Mouse (Mus musculus): ENCODE data around the gene Btnl1.

The Btnl1 gene

DNA sequence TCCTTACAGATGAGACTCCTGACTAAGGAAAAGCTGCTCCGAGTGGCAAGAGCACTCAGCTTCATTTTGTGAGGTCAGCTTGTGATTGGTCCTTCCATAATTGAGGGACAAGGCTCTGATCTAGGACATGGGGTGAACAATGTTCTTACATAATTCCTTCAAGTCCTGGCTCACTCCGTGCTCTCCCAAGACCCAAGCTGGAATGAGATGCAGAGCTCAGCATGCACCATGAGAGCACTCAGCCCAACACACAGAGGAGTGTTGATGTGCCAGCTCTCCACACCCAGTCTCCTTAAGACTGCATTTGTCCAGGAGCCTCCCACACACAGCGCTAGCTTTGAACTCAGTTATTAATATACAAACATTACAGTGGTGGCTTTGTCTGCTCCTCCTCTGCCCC, 7.8 kb downstream of the Btnl1 start:
- in situ Hi-C loops (cut with MboI, MseI): no loop called here

DNA sequence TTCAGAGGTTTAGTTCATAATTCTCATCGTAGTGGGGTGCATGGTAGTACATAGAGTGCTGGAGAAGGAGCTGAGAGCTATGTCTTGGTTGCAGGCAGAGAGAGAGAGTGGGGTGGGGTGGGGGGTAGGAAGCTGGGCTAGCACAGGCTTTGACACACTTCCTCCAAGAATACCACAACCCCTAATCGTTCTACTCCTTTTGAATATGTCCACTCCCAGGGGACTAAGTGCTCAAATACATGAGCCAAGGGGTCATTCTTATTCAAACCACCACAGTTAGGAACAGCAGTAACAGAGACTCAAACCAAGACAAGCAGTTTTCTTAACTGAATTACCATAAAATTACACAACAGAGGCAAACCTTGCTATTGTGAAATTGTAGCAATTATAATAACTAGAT, 9.7 kb downstream of the Btnl1 start:
- in situ Hi-C loops (cut with MboI, MseI): no loop called here

DNA sequence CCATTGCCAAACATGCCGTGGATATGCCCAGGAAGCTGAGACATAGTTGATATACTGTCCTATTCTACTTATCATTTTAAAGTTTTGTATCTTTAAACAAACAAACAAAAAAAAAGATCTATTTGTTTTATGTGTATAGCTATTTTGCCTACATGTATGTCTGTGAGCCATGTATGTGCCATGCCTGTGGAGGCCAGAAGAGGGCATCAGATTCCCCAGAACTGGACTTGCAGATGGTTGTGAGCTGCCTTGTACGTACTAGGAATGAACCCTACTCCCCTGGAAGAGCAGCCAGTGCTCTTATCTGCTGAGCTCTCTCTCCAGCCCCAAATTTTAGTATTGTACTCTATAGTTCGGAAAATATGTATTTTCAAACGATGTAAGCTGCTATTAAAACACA, 11.6 kb downstream of the Btnl1 start:
- in situ Hi-C loops (cut with MboI, MseI): no loop called here

DNA sequence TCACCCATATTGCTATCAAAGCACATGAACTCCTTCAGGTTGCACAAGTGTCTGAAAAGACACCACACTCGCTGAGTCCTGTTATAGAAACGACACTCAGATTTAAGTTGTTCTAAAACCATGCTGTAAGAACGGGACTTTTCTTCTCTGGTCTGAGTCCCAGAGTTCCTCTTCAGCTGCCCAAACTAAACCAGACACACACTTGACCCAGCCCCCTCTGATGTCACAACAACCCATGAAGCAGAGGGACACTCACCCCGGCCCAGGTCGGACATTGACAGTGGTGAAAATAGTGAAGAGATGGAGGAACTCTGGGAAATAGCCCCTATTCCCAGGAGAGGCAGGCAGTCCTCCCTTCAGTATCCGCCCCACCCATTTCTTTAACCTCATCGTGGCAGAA, 14.6 kb downstream of the Btnl1 start:
- in situ Hi-C loops (cut with MboI, MseI): loop anchor here in 1 of 2 experiments (10.0 kb wide), 1 partner anchor 823 kb away; no protein-coding TSS in a partner anchor

DNA sequence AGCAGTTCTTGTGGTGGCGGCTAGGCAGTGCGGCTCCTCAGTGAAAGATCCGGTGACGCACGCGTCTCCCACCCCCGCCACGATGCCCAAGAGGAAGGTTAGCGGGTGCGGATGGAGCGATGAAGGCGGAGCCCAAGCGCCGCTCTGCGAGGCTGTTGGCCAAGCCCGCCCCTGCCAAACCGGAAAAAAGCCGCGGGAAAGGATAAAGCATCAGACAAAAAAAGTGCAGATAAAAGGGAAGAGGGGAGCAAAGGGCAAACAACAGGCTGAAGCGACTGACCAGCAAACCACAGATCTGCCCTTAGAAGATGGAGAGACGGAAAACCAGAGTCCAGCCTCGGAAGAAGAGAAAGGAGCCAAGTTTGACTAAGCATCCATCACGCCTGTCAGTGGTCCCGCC, 15.4 kb downstream of the Btnl1 start:
- in situ Hi-C loops (cut with MboI, MseI): loop anchor here in 1 of 2 experiments (10.0 kb wide), 1 partner anchor 822 kb away; no protein-coding TSS in a partner anchor

DNA sequence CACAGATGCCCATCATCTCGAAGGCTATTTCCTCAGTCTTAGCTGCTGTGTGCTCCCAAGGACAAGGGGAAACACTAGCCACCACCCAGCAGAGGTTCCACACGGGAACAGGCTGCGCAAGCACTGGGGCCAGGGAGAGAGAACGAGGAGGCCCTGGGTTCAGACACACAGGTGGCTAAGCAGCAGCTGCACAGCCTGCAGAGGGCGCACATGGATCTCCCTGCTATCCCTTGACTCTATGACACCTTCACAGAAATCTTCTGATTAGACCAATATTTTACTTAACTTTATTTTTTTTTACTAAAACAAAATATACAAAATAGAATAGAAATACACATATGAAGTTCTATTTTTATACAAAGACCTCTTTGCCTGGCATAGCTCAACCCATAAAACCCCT, 20.4 kb downstream of the Btnl1 start:
- in situ Hi-C loops (cut with MboI, MseI): loop anchor here in 1 of 2 experiments (10.0 kb wide), 1 partner anchor 817 kb away; no protein-coding TSS in a partner anchor

DNA sequence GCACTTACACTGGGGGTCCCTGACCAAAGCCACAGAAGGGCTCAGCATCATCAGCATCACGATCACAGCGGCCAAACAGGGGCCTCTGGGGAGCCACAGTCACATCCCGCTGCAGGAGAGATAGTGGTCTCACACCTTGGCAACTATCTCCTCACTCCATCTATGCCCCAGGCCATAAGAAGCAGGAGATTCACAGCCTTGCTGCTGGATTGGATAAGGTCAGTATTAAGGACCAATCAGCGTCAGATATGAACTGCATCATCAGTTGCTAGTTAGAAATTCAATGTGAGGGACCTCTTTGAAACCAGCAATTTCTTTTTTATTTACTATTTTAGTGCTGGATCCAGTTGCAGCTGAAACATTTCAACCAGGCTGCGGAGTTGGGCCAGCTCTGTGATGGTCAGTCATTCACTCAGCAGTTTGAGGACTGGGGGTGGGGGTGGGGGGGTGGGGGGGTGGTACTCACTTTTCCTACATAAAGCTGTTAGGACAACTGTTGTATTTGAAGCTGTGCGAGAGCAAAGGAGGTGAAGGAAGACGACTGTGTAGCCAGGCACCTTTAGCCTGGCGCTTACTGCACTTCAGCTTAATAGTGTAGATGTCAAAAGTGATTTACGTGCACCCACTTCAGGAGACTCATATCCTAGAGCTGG, 21.3 kb downstream of the Btnl1 start:
- in situ Hi-C loops (cut with MboI, MseI): loop anchor here in 1 of 2 experiments (10.0 kb wide), 1 partner anchor 817 kb away; no protein-coding TSS in a partner anchor

DNA sequence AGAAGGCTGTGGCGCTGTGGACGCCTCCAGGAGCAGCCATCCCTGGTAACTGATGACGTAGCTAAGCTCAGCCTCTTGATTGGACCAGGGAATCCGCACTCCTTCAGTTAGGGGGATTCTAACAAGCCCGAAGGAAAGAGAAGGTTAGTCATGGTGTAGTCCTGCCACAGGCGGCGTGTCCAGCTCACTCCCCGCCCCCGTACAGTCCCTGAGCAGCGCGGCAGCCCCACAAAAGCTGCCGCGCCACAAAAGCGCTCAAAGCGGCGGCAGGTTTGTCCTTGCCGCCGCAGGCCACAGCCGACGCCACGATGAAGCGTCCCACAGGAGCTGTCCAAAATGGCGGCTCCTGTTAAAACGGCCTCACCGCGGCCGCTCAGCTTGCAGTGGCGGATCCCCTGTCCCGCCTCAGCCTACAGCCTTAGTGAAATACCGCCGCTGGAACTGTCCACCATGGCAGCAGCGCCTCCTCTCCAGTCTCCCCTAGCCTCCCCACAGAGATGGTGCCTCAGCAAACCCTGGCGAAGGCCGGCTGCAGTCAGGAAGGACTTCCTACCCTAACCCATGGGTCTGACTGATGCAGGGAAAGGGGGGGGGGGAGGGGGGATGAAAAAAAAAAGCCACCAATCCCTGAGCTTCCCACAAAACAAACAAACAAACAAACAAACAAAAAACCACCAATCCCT, 21.9 kb downstream of the Btnl1 start, which contains the start of gene BC051142:
Gene BC051142 (plus strand): TSS at position 110 of the 683 bp plus-strand sequence.
- in situ Hi-C loops (cut with MboI, MseI): loop anchor here in 1 of 2 experiments (10.0 kb wide), 1 partner anchor 816 kb away; no protein-coding TSS in a partner anchor

DNA sequence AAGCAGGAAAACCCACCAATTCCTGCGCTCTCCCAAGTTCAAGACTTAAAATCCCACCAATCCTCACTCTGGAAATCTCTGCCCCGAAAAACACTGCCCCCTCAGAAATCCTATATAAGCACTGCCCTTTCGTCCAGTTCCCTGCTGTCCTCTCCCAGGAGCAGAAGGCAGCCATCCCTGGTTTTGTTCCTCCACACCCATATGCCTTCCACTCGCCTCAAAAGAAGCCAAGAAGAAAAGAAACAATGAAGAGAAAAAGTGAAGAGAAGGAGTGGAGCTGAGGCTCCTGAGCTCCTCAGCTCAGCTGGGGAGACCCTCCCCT, 22.4 kb downstream of the Btnl1 start:
- in situ Hi-C loops (cut with MboI, MseI): loop anchor here in 1 of 2 experiments (10.0 kb wide), 1 partner anchor 815 kb away; no protein-coding TSS in a partner anchor

DNA sequence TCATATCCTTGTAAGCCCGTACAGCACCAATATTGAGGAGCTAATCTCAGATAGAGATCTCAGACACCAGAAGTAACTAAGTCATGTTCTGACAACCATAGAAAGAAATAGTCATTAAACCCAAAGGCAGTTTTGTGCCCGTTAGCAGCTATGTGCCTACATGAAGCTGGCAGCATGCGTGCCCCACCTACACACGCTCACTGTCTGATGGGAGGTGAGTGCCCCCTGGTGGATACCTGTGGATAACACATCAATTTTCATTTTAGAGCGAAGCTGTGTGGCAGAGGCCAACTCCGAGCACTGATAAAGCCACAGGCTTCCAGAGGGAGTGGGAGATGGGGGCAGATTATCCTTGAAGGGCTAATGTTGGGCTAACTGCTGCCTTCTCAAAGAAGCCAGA, 34.2 kb downstream of the Btnl1 start:
- in situ Hi-C loops (cut with MboI, MseI): no loop called here

DNA sequence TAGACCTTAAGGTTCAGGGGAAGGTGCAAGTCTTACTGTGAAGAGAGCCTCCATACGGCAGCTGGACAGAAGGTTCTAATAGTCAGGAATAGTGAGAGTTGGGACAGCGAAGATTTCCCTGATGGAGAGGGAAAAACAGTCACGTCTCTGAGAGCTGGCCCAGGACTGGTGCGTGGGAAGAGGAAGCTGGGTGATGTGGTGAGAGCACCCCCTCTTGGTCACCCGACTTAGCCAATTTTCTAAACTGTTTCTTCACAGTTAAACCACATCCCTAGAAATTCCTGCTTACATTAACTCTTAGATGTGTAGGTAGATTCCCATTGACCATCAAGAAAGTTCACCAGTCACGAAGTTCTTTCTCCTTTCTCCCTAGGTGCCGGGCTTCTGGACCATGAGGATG, 43.1 kb downstream of the Btnl1 start:
- in situ Hi-C loops (cut with MboI, MseI): no loop called here

DNA sequence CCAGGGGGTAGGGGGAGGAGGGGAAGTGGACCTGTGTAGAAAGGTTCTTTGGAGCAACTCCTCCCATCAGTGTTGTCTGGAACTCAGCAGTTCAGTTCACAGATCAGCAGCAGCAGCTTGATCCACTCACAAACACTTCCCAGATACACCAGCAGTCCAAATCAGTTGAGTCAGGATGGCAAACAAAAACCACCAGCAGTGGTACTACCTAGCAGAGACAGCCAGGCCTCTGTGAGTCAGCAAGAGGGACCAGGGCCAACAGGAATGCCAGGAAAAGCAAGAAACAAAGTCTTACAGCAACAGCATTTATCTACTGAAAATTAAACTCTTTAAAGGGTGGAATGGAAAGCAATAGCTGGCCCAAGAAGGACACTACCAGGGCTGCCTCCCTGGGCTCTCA, 50.7 kb downstream of the Btnl1 start:
- in situ Hi-C loops (cut with MboI, MseI): no loop called here

Measured in T-helper 17 cell (primary cell).